Mouse (Mus musculus): ENCODE data around the gene Cxcr5.
A peak's percentile ranks its signal among the peaks of the same experiment; 100 is the strongest.

The Cxcr5 gene

DNA sequence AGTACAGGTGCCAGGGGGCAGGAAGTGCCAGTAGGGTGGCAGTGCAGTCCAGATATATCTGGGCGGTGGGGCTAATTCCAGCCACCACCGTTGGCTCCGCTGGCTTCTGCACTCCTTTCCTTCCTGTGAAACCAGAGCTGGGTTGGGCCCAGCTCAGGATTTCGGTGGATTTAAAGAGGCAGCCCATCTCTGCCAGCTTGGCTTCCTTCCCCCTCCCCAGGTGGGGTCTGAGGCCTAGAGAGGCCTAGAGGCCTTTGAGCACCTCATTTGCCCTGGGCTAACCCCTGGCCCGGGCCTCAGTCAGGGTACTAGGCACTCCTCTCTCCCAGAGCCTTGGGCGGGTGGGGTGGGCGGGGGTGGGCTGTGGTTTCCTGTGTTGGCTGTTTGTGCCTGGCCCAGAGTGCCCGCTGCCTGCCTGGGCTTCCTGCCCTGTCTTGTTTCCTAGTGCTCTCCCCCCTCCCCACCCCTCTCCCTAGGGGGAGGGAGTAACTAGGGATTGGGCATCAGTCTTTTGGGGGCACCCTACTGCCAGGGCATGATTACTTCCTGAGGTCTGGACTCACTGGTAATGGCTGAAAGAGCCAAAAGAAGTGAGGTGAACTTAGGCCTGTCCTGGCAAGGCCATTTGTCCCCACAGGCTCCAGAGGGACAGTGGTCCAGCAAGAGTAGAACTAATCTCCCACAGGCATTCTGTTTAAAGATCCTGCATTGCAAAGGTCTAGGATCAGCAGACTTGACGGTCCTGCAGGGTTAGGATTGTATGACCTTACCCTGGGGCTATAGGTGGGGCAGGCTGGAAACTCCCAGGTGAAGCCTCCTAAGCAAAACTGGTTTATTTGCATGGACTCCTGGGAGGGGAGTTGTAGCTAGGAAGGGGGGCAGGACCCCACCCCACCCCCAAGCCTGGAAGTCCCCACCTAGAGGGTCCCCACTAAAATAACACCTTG, 66.5 kb downstream of the Cxcr5 start:
- DNase-seq (ENCODE audit: low spot score), result peak; percentile 41

DNA sequence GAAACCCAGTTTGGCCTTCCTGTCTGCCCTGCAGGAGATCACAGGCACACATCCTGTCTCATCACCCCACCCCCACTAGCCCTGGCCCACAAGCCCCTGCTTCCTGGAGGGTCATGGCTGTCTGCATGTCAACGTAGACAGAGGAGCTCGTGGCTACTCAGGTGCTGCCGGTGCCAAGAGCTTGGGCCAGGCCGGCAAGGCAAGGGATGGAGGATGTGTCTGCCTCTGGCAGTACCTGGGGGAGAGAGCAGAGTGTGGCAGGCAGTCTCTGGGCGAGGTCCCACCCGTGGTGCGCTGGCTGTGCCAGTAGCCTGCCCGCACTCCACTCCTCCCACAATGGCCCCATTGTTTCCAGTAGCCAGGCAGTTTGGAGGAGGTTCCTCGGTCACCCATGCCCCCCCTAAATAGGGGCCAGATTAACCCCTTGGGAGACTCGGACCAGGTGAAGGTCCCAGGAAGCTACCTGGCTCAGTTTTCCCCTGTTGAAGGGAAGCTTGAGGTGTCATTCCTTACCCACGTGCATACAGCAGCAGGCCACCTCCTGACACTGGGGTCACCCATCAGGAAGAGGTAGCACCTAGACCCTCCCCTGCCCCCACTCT, 67.3 kb downstream of the Cxcr5 start:
- peak; percentile 54 for DNase-seq (ENCODE audit: low spot score)

DNA sequence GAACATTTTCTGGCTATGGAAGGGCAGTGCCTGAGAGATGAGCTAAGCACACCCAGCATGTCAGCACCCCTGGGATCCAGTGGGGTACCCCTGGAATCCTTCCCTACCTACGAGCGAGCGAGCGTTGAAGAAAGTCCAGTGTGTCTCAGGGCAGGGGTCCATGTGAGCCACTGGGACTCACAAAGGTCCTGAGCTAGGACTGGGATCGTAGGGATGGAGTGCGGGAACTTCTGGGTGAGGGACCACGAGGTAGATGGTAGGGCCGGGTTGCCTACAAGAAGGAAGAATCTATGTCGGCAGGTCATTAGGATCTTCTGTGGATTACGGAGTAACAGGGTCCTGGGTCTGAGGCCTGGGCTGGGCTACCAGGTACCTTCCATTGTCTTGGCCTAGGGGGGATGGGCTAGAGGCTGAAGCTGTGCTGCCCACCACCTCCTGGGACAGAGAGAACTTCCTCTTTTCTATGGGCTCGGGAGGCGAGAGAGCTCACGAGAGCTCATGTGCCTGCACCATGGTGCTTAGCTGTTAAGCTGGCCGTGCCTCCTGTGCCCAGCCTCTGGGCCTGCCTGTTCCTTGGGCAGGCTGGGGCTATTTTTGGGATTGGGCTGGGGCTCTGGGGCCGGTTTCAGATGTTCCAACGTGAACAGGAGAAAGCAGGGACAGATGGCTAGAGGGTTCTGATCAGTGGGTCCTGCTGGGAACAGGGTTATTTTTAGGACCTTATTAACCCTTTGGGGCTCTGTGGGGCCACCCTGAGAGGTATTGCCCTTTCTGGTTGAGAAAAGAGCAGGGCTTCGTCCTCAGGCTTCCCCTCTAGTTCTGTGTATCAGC, 68.8 kb downstream of the Cxcr5 start:
- DNase-seq (ENCODE audit: low spot score), result no peak

DNA sequence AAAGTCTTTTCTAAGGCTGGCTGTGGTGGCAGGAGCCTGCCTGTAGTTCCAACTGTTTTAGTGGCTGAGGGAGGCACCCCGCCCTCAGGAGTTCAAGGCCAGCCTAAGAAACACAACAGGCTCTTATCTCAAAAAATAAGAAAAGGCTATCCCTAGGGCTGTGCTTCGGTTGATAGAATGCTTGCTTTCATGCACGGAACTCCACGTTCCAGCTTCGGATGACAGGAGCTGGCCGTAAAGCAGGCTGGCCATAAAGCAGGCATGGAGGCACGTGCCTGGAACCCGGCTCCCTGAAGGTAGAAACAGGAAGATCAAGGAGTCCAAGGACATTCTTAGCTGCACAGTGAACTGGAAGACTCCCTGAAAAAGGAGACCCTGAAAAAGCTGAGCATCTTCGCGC, 70.3 kb downstream of the Cxcr5 start:
- DNase-seq (ENCODE audit: low spot score), result no peak

GRCm38 (mm10) chr9:44490086-44490967, 71.3 kb downstream of the Cxcr5 start:
- peak; percentile 54 for DNase-seq (ENCODE audit: low spot score)

- peak; percentile 15 for DNase-seq (ENCODE audit: low spot score)
Measured at GRCm38 (mm10) chr9:44489651-44490085, 72.0 kb downstream of the Cxcr5 start.

GRCm38 (mm10) chr9:44488855-44489381, 72.8 kb downstream of the Cxcr5 start:
- peak; percentile 36 for DNase-seq (ENCODE audit: low spot score)

DNA sequence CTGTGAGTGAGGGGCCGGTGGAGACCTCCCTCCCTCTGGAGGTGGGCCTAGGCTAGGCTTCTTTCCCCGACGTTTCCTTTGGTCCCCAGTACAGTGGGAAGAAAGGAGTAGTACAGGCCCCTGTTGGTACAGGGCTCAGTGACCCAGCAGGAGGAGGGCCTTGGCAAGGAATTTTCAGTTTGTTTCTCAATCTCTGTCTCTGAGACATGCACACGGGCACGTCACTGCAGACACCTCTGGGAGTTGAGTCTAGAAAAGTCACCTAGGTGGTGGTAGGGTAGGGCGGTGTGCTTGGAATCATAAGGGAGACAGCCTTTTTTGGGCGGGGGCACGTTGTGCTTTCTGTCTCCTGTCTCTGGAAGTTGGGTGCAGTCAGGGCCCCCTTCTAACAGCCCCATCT, 73.3 kb downstream of the Cxcr5 start:
- DNase-seq (ENCODE audit: low spot score), result peak; percentile 10

DNA sequence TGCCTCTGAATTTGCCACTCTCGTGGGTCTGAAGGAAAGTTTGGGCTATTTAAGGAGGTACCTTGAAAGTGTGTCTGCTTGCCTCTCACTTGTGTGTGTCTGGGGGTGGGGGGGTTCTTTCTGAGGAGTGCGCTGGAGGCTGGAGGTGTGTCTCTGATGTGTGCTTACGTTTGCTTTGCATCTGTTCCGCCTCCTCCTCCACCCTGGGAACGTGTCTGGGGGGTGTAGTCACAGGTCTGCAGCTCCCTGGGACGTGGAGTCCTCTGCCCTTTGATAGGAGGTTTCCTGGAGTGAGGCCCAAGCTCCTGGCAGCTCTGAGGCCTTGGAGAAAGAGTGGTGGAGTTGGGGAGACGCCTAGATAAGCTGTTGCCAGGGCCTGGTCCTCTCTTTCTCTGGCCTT, 74.2 kb downstream of the Cxcr5 start:
- DNase-seq (ENCODE audit: low spot score), result peak; percentile 49

DNA sequence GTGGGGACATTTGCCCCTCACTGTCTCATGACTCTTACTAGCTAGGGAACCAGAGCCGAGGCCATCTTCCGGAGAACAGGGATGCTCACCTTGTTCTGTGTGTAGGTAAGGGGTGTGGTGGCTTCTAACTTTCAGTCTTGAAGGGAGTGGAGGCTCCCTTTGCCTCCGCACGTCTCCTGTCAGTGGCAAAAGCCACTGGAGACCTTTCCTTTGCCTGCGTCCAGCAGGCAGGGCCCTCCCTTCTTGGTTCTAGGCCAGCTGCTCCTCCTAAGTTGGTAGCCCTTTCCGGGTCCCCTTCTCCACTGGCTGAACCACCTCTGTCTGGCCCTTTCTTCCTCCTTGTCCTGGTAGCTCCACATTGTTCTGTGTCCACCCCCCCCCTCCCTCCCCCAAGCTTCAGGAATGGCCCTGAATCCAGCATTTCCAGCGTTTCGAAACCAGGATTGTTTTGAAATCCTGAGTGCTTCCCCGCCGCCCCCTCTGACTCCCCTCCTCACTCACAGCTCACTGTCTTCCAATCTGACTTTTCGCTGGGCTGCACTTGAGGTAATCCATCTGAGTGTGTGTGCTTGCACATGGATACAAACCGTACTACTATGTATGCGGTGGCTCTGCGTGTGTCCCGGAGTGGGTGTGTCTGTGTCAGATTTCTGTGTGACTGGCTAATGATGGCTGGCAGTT, 74.8 kb downstream of the Cxcr5 start:
- peak; percentile 34 for DNase-seq (ENCODE audit: low spot score)

DNA sequence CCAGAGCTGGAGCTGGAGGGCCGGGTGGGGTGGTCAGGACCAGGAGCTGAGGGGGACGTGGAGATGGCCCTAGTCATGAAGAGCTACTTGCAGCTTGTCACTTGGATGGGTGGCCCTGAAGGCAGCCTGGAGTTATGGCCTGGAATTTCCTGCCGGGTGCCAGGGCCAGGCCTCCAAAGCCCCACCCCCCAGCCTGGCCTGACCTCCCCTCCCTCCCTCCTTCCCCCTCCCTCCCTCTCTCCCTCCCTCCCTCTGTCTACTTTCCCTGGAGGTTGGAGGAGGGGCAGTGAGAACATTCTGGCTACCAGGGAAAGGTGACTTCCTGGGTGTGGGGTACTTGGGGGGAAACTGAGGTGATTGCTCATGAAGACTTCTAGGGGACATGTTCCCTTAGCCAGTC, 75.3 kb downstream of the Cxcr5 start:
- peak; percentile 49 for DNase-seq (ENCODE audit: low spot score)

GRCm38 (mm10) chr9:44485516-44486161, 76.0 kb downstream of the Cxcr5 start:
- no peak for DNase-seq (ENCODE audit: low spot score)

DNA sequence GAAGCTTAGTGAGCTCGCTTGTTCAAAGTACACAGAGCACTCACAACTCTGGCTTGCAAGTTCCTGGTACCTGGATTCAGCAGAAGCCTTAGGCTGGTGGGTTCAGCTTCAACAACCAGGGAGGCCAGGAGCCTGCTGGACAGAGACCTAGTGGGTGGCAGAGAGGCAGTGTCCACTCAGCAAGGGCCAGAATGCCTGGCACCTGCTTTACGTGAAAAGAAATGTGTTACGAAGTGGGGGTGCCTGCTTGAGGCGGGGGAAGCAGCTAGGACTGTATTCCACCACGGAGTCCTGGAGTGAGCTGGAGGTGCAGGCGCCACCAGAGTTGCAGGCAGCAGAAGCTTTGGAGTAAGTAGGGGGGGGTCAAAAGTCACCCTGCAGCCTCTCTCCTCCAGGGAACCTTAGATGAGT, 76.6 kb downstream of the Cxcr5 start:
- DNase-seq (ENCODE audit: low spot score), result no peak

DNA sequence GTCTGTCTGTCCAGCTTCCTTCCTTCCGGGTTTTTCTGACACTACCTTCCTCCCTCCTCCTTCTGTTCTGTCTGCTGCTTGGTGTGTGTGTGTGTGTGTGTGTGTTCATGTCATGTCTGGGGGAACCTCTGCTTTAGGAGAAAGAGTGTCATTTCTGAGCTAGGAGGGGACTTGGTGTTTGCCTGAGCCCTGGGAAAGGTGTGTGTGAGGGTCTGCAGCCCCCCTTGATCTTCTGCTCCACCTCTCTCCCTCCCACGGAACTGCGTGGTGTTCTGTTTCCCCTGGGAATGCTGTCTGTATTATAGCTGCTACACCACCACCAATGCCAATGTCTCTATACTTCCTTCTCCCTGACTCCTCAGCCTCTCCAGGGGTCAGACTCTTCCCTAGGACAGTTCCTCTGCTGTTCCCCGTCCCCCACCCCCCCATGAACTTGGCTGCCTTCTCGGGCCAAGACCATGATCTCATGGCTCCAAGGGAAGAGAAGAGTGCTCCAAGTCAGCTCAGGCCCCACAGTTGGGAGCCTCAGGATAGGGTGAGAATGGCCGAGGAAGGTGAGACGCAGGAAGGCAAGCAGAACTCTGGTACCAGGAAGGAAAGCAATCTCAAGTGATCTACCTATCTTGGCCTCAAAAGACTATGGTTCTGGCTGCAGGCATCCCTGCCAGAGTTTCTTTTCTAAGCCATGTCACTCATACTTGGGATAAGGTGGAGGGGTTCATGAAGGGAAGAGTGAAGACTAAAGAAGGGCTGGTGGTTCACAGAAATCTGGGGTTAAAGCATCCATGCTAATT, 77.2 kb downstream of the Cxcr5 start:
- no peak for DNase-seq (ENCODE audit: low spot score)

- peak; percentile 81 for DNase-seq (ENCODE audit: low spot score)
Measured at GRCm38 (mm10) chr9:44483510-44484044, 78.1 kb downstream of the Cxcr5 start.

DNA sequence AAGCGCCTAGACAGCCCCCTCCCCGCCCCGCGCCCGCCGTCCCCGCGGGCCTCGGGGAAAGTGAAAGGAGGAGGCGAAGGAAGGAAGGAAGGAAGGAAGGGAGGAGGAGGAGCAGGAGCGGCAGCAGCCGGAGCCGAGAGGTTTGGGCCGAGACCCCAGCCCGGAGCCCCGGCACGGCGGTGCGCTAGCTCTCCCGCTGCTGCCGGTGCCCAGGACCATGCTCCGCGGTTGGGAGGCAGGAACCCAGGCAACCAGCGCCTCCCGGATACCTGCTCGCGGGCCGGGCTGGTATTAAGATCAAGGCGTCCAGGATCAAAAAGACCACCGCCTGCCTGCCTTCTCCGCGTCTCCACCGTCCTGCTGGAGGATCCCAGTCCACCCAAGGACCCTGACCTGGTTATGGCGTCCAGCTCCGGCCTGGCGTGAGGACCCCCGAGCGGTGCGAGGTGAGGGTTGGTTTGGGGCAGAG, 78.6 kb downstream of the Cxcr5 start:
- DNase-seq (ENCODE audit: low spot score), result no peak

DNA sequence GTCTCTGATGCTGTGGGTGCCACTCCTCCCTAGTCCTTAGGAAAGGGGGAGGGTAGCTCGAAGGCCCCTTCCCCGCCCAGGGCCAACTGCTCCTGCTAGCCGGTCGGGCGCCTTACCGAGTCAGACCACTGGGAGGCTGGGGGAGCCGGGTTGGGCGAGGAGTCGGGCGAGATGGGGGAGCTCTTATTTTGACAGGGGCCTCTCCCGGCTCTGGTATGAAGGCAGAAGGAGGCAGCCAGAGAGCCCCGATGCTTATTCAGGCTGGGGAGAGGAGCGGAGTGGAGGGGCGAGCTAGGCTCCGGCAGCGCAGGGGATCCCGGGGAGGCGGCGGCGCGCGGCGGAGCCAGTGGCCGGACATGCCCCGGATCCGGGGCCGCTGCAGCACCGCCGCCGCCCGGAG, 79.1 kb downstream of the Cxcr5 start, which contains the start of gene Bcl9l:
Gene Bcl9l (plus strand): TSS at position 274 of the 400 bp plus-strand sequence.
- peak; percentile 96 for DNase-seq (ENCODE audit: low spot score)

DNA sequence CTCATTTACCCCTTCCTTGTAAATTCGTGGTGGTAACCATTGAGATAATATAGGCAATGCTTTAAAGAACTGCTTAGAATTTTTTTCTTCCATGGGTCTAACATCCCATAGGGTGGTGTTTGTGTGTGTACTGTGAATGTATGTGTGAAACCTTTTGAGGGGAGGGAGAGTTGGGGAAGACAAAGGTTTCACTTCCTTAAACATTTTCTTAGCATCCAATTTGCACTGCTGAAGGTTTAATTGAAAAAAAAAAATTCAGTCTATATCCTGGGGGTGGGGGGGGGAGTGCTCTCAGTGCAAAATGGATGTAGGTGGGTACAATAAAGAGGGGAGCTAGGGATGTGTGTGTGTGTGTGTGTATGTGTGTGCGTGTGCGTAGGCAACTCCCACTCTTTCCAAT, 79.6 kb downstream of the Cxcr5 start:
- no peak for DNase-seq (ENCODE audit: low spot score)
